Mouse (Mus musculus) kidney, embryonic 14.5 days (tissue): ENCODE results near the gene 4930452B06Rik. TPM values are rescaled to one million over a fixed set of nuclear protein-coding genes. Genes with fewer than 3 reads are reported as not detected.
A peak's percentile ranks its signal among the peaks of the same experiment; 100 is the strongest.

Experiments used
- ATAC-seq: fragments of 200-750 bp; cut with Nextera tagmentation; 2 replicates; pipeline ENCODE4 v1.8.0; 2017; ENCODE audit warnings: moderate number of reproducible peaks, mild to moderate bottlenecking, moderate TSS enrichment, moderate library complexity; ENCODE audit not compliant: low FRiP score, low TSS enrichment
- H3K27ac ChIP-seq: fragments of 300-500 bp; sonication (generic); 2 replicates; pipeline ENCODE4 v1.5.1; 2014; ENCODE audit warnings: low read depth, mild to moderate bottlenecking, low read length, moderate library complexity, mixed read lengths
- H3K27me3 ChIP-seq: fragments of 300-500 bp; sonication (generic); 2 replicates; pipeline ENCODE4 v1.6.1; 2014; ENCODE audit warnings: mild to moderate bottlenecking, low read length; ENCODE audit not compliant: control insufficient read depth, insufficient read depth
- H3K36me3 ChIP-seq: fragments of 300-500 bp; sonication (generic); 2 replicates; pipeline ENCODE4 v1.6.1; 2014; ENCODE audit warnings: low read length, mixed read lengths; ENCODE audit not compliant: control insufficient read depth, insufficient read depth
- H3K4me1 ChIP-seq: fragments of 300-500 bp; sonication (generic); 2 replicates; pipeline ENCODE4 v1.6.1; 2014; ENCODE audit warnings: low read length, mixed read lengths; ENCODE audit not compliant: control insufficient read depth, insufficient read depth
- H3K4me2 ChIP-seq: fragments of 300-500 bp; sonication (generic); replicated peaks from 2 replicates; pipeline ENCODE4 v1.6.1; 2014; ENCODE audit warnings: low read depth, mild to moderate bottlenecking, low read length
- H3K4me3 ChIP-seq: fragments of 300-500 bp; sonication (generic); 2 replicates; pipeline ENCODE4 v1.5.1; 2014; ENCODE audit warnings: mild to moderate bottlenecking, low read length
- H3K9ac ChIP-seq: fragments of 300-500 bp; sonication (generic); 2 replicates; pipeline ENCODE4 v1.6.1; 2014; ENCODE audit warnings: low read depth, mild to moderate bottlenecking, low read length, moderate library complexity
- H3K9me3 ChIP-seq: fragments of 300-500 bp; sonication (generic); 2 replicates; pipeline ENCODE4 v1.6.1; 2016; ENCODE audit warnings: low read length; ENCODE audit not compliant: control insufficient read depth
- WGBS: fragments of 180-500 bp; shearing (Covaris S2); extraction: QIAGEN DNeasy Blood & Tissue Kit; methylation state at CpG from one replicate; pipeline ENCODE4 v1.1.7; 2014; 5-methylcytosine and 5-hydroxymethylcytosine counted together
- polyA plus RNA-seq: library from polyadenylated mRNA; unstranded; fragments of >200 nt; fragmentation: Nextera tagmentation; extraction: Ambion mirVana; gene quantifications from 2 replicates; pipeline ENCODE4 v1.2.1, GENCODE M21; 2014

4930452B06Rik gene
- polyA plus RNA-seq: 8.6 and 11.8 TPM in 2 replicates

- no peaks in the 10 kb centered on the region for H3K4me1 ChIP-seq
- no peaks in the 10 kb centered on the region for H3K9me3 ChIP-seq
- H3K27me3 ChIP-seq: no peaks in the 10 kb centered on the region
- H3K4me2 ChIP-seq: peak within 1 kb of the TSS; percentile 75
- H3K27ac ChIP-seq: no peak within 1 kb of the TSS
- peak; percentile 100 for ATAC-seq
- H3K9ac ChIP-seq: peak within 1 kb of the TSS; percentile 78
- peak within 1 kb of the TSS; percentile 73 for H3K4me3 ChIP-seq
- no peaks in the 10 kb centered on the region for H3K36me3 ChIP-seq
- WGBS: under 1% methylated on average over 45 of the region's 45 CpGs
Observed at GRCm38 (mm10) chr14:8665636-8666411, at the start of gene 4930452B06Rik. Gene 4930452B06Rik, minus strand, starts transcription at chr14:8666240.

GRCm38 (mm10) chr14:8712674-8713073 is 46.6 kb upstream of the 4930452B06Rik start:
- Histone ChIP-seq H3K27me3 (no peaks in the 10 kb centered on the region), H3K4me3 (no peak overlapping the region), H3K4me1 (no peaks in the 10 kb centered on the region), H3K9me3 (no peaks in the 10 kb centered on the region), H3K36me3 (no peaks in the 10 kb centered on the region), H3K9ac (no peak overlapping the region), H3K27ac (no peak overlapping the region), H3K4me2 (no peak overlapping the region)
- ATAC-seq: no peak
- 89% methylated on average over 4 of the region's 4 CpGs for WGBS

GRCm38 (mm10) chr14:8689451-8689850 is 23.4 kb upstream of the 4930452B06Rik start:
- H3K4me1 ChIP-seq: no peaks in the 10 kb centered on the region
- no peaks in the 10 kb centered on the region for H3K36me3 ChIP-seq
- peak; percentile 81; the same call in 1 of the 2 replicates for ATAC-seq

GRCm38 (mm10) chr14:8688462-8688861 is 22.4 kb upstream of the 4930452B06Rik start:
- Histone ChIP-seq H3K4me3 (no peak overlapping the region), H3K36me3 (no peaks in the 10 kb centered on the region), H3K27me3 (no peaks in the 10 kb centered on the region), H3K4me1 (no peaks in the 10 kb centered on the region), H3K27ac (no peak overlapping the region), H3K9me3 (no peaks in the 10 kb centered on the region), H3K9ac (no peak overlapping the region), H3K4me2 (no peak overlapping the region)
- no peak for ATAC-seq
- 82% methylated on average over 1 of the region's 1 CpGs for WGBS

More at GRCm38 (mm10) chr14:8689451-8689850, 23.4 kb upstream of the 4930452B06Rik start:
- no peak overlapping the region for H3K4me2 ChIP-seq
- no peaks in the 10 kb centered on the region for H3K27me3 ChIP-seq
- no peak overlapping the region for H3K4me3 ChIP-seq
- no peaks in the 10 kb centered on the region for H3K9me3 ChIP-seq
- H3K27ac ChIP-seq: no peak overlapping the region
- 3% methylated on average over 1 of the region's 1 CpGs for WGBS
- no peak overlapping the region for H3K9ac ChIP-seq

GRCm38 (mm10) chr14:8686185-8686584 is 20.1 kb upstream of the 4930452B06Rik start:
- H3K4me3 ChIP-seq: no peak overlapping the region
- H3K9me3 ChIP-seq: no peaks in the 10 kb centered on the region
- H3K36me3 ChIP-seq: no peaks in the 10 kb centered on the region
- H3K4me2 ChIP-seq: no peak overlapping the region
- no peak for ATAC-seq
- WGBS: 90% methylated on average over 1 of the region's 1 CpGs
- H3K4me1 ChIP-seq: no peaks in the 10 kb centered on the region
- H3K27me3 ChIP-seq: no peaks in the 10 kb centered on the region
- H3K27ac ChIP-seq: no peak overlapping the region
- no peak overlapping the region for H3K9ac ChIP-seq

GRCm38 (mm10) chr14:8679896-8680295 is 13.9 kb upstream of the 4930452B06Rik start:
- Histone ChIP-seq H3K27me3 (no peaks in the 10 kb centered on the region), H3K9ac (no peak overlapping the region), H3K4me1 (no peaks in the 10 kb centered on the region), H3K4me2 (no peak overlapping the region), H3K4me3 (no peak overlapping the region), H3K27ac (no peak overlapping the region), H3K9me3 (no peaks in the 10 kb centered on the region), H3K36me3 (no peaks in the 10 kb centered on the region)
- WGBS: 91% methylated on average over 4 of the region's 4 CpGs
- ATAC-seq: no peak

- H3K4me2 ChIP-seq: no peak overlapping the region
- H3K9ac ChIP-seq: no peak overlapping the region
- H3K27me3 ChIP-seq: no peaks in the 10 kb centered on the region
- H3K36me3 ChIP-seq: no peaks in the 10 kb centered on the region
- no peaks in the 10 kb centered on the region for H3K9me3 ChIP-seq
- no peak for ATAC-seq
- H3K27ac ChIP-seq: no peak overlapping the region
- H3K4me1 ChIP-seq: no peaks in the 10 kb centered on the region
- no peak overlapping the region for H3K4me3 ChIP-seq
Observed at GRCm38 (mm10) chr14:8660359-8660758, 5.7 kb downstream of the 4930452B06Rik start.

- H3K36me3 ChIP-seq: no peaks in the 10 kb centered on the region
- no peaks in the 10 kb centered on the region for H3K9me3 ChIP-seq
- 71% methylated on average over 9 of the region's 9 CpGs for WGBS
- no peaks in the 10 kb centered on the region for H3K4me1 ChIP-seq
- H3K27me3 ChIP-seq: no peaks in the 10 kb centered on the region
- peak; percentile 43; the same call in 1 of the 2 replicates for ATAC-seq
- no peak overlapping the region for H3K4me3 ChIP-seq
- no peak overlapping the region for H3K4me2 ChIP-seq
- no peak overlapping the region for H3K9ac ChIP-seq
- H3K27ac ChIP-seq: no peak overlapping the region
Observed at GRCm38 (mm10) chr14:8641650-8642279, 24.3 kb downstream of the 4930452B06Rik start.

- no peak overlapping the region for H3K4me3 ChIP-seq
- H3K9me3 ChIP-seq: no peaks in the 10 kb centered on the region
- no peak overlapping the region for H3K9ac ChIP-seq
- WGBS: 86% methylated on average over 6 of the region's 6 CpGs
- H3K27ac ChIP-seq: no peak overlapping the region
- no peaks in the 10 kb centered on the region for H3K36me3 ChIP-seq
- no peaks in the 10 kb centered on the region for H3K27me3 ChIP-seq
- no peak for ATAC-seq
- H3K4me1 ChIP-seq: no peaks in the 10 kb centered on the region
- no peak overlapping the region for H3K4me2 ChIP-seq
Observed at GRCm38 (mm10) chr14:8632211-8632610, 33.8 kb downstream of the 4930452B06Rik start.
